Mouse (Mus musculus): ENCODE results near the gene Ppil4.

DNA sequence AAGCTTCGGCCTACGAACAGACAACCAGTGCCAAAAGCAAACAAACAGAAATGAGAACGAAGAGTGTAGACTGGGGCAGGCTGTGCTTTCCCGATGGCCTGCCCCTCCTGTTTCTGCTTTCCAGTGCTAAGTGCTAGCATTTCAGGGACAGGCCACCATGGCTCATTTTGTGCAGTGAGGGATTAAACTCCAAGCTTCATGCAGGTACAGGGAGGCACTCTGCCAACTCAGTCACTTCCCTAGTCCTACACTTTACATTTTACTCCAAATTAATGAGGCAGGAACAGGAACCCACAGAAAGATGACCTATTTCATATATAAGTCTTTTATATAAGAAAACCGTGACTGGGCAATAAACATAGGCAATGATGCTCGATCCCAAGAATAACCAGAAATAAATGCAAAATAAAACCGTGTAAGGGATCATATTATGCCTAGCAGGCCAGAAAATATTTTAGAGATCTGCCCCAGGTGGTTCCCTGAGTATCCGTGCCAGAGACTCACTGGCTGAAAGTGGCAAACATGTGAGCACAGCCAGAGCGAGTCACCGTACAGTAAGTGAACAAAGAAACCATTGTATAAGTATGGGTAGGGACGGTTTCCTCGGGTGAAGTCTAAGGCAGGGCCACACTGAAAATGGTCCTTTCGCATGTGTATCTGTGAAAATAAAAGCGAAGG, 68.7 kb downstream of the Ppil4 start:
- no peak for TF ChIP-seq POLR2AphosphoS2 (IDR thresholded peaks at IDR 0.05; ENCODE audit: insufficient read length, low read depth)
- TF ChIP-seq POLR2A (IDR thresholded peaks at IDR 0.05; ENCODE audit: insufficient read length, low read depth): no peak
- TF ChIP-seq E2F4 (IDR thresholded peaks at IDR 0.05; ENCODE audit: insufficient read depth): no peak

Data from myocyte (in vitro differentiated cells).